Mouse (Mus musculus): ENCODE data around the gene Dhrs13. TPM values are rescaled to one million over a fixed set of nuclear protein-coding genes. Genes with fewer than 3 reads are reported as not detected.

Dhrs13 gene
- polyA plus RNA-seq (2015; fragmentation: Nextera tagmentation; extraction: Ambion mirVana) = 17.3 and 19.4 TPM in 2 replicates

GRCm38 (mm10) chr11:78031947-78032808 lies at the start of gene Dhrs13:
Dhrs13 (plus strand) TSS chr11:78032280.
- Histone ChIP-seq H3K36me3 (peaks cover 28% of the 10 kb centered on the region), H3K4me2 (peak within 1 kb of the TSS; percentile 97), H3K27ac (peak within 1 kb of the TSS; percentile 89), H3K4me1 (peaks cover 19% of the 10 kb centered on the region), H3K9me3 (no peaks in the 10 kb centered on the region), H3K4me3 (replicated peaks) (peak within 1 kb of the TSS; percentile 71), H3K27me3 (replicated peaks) (no peaks in the 10 kb centered on the region), H3K9ac (peak within 1 kb of the TSS; percentile 65)
- under 1% methylated on average over 94 of the region's 96 CpGs for WGBS
- ATAC-seq (ENCODE audit: insufficient read depth, low FRiP score, low read depth) = peak; percentile 91

GRCm38 (mm10) chr11:77982441-77982905 lies 49.6 kb upstream of the Dhrs13 start, which contains the start of gene Phf12:
Phf12 (plus strand) TSS chr11:77982754.
- Histone ChIP-seq H3K27me3 (replicated peaks) (no peaks in the 10 kb centered on the region), H3K27ac (peak within 1 kb of the TSS; percentile 98), H3K9me3 (no peaks in the 10 kb centered on the region), H3K4me2 (peak within 1 kb of the TSS; percentile 65), H3K9ac (peak within 1 kb of the TSS; percentile 97), H3K36me3 (no peaks in the 10 kb centered on the region), H3K4me1 (peaks cover 13% of the 10 kb centered on the region), H3K4me3 (replicated peaks) (peak within 1 kb of the TSS; percentile 94)
- peak; percentile 91 for ATAC-seq (ENCODE audit: insufficient read depth, low FRiP score, low read depth)
- WGBS = under 1% methylated on average over 62 of the region's 62 CpGs

DNA sequence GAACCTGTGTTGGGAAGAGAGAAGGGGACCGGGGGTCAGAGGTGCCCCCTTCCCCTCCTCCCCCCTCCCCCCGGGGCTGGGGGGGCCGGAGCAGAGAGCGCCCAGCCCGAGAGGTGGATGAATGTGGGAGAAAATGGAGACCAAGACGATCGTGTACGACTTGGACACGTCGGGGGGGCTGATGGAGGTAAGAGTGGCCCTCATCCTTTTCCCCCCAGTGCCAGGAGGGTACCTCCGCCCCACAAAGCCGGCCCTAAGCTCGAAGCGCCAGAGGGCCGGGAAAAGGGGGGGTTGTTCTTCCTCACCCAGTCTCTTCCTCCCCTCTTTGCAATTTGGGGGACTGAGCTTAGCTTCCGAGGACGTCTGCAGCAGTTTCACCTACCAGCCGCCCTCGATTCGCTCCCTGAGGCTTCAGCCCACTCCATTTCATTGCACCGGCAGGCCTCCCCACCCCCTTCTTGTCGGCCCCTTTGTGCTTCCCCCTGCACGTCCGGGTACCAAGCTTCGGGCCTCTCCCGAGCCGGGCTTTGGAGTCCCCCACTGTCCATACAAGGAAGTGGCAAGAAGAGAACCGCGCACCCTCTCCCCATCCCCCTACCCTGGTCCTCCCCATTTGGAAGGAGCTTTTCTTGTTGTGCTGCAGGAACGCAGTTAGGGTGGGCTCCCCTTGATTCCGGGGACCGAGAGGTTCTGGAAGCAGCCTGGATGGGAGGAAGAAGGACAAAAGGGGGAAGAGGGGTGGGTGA lies 48.7 kb upstream of the Dhrs13 start:
- H3K4me1 ChIP-seq = peaks cover 13% of the 10 kb centered on the region
- peak overlapping the region; percentile 95 for H3K27ac ChIP-seq
- peak overlapping the region; percentile 97 for H3K9ac ChIP-seq
- H3K27me3 ChIP-seq (replicated peaks) = no peaks in the 10 kb centered on the region
- H3K36me3 ChIP-seq = peaks cover under 1% of the 10 kb centered on the region; the same call in 1 of the 2 replicates
- WGBS = under 1% methylated on average over 30 of the region's 32 CpGs
- H3K4me3 ChIP-seq (replicated peaks) = peak overlapping the region; percentile 94
- no peak for ATAC-seq (ENCODE audit: insufficient read depth, low FRiP score, low read depth)
- peak overlapping the region; percentile 65 for H3K4me2 ChIP-seq
- no peaks in the 10 kb centered on the region for H3K9me3 ChIP-seq

GRCm38 (mm10) chr11:77983937-77984835 lies 47.9 kb upstream of the Dhrs13 start:
- Histone ChIP-seq H3K4me1 (peaks cover 13% of the 10 kb centered on the region), H3K9me3 (no peaks in the 10 kb centered on the region), H3K4me3 (replicated peaks) (peak overlapping the region; percentile 94), H3K9ac (peak overlapping the region; percentile 97), H3K27ac (peak overlapping the region; percentile 95), H3K27me3 (replicated peaks) (no peaks in the 10 kb centered on the region), H3K36me3 (peaks cover 7% of the 10 kb centered on the region; the same call in 1 of the 2 replicates), H3K4me2 (peak overlapping the region; percentile 65)
- ATAC-seq (ENCODE audit: insufficient read depth, low FRiP score, low read depth) = no peak
- 0% methylated on average over 59 of the region's 63 CpGs for WGBS

DNA sequence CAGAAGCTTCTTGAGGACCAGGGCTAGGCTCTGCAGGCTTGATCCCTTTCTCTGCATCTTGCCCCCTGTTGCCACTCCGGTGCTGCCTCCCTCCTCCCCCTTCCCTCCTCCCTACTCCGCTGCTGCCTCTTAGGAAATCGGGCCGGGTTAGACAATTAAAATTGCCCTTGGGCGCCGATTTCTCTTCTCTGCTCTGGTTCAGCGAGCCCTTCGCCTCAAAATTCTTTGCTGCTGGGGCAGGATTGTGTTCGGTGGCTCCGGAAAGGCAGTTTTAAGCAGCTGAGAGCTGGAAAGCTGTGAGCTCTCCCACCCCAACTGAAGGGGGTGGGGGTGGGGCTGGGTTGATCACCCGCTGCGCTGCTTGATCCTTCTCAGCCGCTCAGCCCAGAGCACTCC lies 47.2 kb upstream of the Dhrs13 start:
- Histone ChIP-seq H3K27me3 (replicated peaks) (no peaks in the 10 kb centered on the region), H3K9ac (peak overlapping the region; percentile 97), H3K9me3 (no peaks in the 10 kb centered on the region), H3K36me3 (peaks cover 7% of the 10 kb centered on the region; the same call in 1 of the 2 replicates), H3K27ac (peak overlapping the region; percentile 95), H3K4me3 (replicated peaks) (peak overlapping the region; percentile 94), H3K4me2 (peak overlapping the region; percentile 65), H3K4me1 (peaks cover 13% of the 10 kb centered on the region)
- no peak for ATAC-seq (ENCODE audit: insufficient read depth, low FRiP score, low read depth)
- 0% methylated on average over 13 of the region's 13 CpGs for WGBS

DNA sequence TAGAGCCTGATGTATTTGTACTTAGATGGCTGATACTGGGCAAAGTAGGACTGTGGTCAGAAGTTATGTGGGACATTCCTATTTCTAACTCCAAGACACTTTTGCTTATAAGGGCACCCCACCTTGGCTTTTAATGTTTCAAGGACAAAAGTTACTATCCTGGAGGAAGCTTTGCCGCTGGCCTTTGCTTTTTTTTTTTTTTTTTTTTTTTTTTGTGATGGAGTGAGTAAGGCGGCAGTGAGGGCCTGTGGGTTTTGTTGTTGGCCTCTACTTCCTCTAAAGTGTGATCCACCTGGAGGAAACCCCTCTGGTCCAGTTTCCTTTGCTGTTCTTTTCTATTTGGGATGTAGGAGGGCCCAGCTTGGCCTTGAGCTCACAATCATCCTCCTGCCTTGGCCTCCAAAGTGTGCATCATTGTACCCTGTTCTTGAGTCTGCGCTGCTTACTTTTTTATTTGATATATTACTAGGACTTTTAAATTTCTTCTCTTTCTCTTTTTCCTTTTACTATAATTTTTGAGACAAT lies 46.5 kb upstream of the Dhrs13 start:
- H3K9me3 ChIP-seq = no peaks in the 10 kb centered on the region
- 68% methylated on average over 3 of the region's 3 CpGs for WGBS
- no peaks in the 10 kb centered on the region for H3K27me3 ChIP-seq (replicated peaks)
- H3K27ac ChIP-seq = peak overlapping the region; percentile 95; the same call in 1 of the 2 replicates
- peak overlapping the region; percentile 97; the same call in 1 of the 2 replicates for H3K9ac ChIP-seq
- peaks cover 7% of the 10 kb centered on the region; the same call in 1 of the 2 replicates for H3K36me3 ChIP-seq
- peak overlapping the region; percentile 94 for H3K4me3 ChIP-seq (replicated peaks)
- H3K4me1 ChIP-seq = peaks cover 10% of the 10 kb centered on the region
- ATAC-seq (ENCODE audit: insufficient read depth, low FRiP score, low read depth) = no peak
- H3K4me2 ChIP-seq = peak overlapping the region; percentile 65

GRCm38 (mm10) chr11:77989071-77989690 lies 42.9 kb upstream of the Dhrs13 start:
- Histone ChIP-seq H3K9me3 (no peaks in the 10 kb centered on the region), H3K27ac (no peak overlapping the region), H3K4me2 (no peak overlapping the region), H3K27me3 (replicated peaks) (no peaks in the 10 kb centered on the region), H3K36me3 (peaks cover 10% of the 10 kb centered on the region; the same call in 1 of the 2 replicates), H3K4me3 (replicated peaks) (no peak overlapping the region), H3K9ac (no peak overlapping the region), H3K4me1 (peaks cover 9% of the 10 kb centered on the region)
- 86% methylated on average over 13 of the region's 13 CpGs for WGBS
- no peak for ATAC-seq (ENCODE audit: insufficient read depth, low FRiP score, low read depth)

DNA sequence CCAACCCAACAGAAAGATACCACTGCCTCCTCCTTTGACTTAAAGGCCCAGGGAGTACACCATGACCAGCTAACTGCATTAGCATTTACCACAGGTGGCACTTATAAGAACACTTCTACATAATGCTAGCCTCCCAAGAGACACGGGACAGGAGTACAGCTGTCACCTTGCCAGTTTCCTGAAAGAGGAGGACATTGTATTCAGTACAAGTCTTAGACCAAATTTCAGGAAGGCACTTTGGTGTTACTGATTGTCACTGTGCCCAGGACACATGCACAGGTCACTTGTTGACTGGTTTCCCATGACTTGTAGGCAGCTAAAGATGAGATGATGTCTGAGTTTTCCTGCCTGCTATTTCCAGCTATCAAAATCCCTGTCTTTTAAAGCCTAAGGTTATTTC lies 36.5 kb upstream of the Dhrs13 start:
- no peaks in the 10 kb centered on the region for H3K4me1 ChIP-seq
- no peak for ATAC-seq (ENCODE audit: insufficient read depth, low FRiP score, low read depth)
- H3K9me3 ChIP-seq = no peaks in the 10 kb centered on the region
- no peak overlapping the region for H3K4me3 ChIP-seq (replicated peaks)
- H3K36me3 ChIP-seq = 0 out of 2 replicates have a peak, but pooled peaks cover 3% of the 10 kb centered on the region
- WGBS = 69% methylated on average over 1 of the region's 1 CpGs
- no peak overlapping the region for H3K4me2 ChIP-seq
- no peak overlapping the region for H3K9ac ChIP-seq
- H3K27ac ChIP-seq = no peak overlapping the region
- H3K27me3 ChIP-seq (replicated peaks) = no peaks in the 10 kb centered on the region

- no peak overlapping the region for H3K27ac ChIP-seq
- ATAC-seq (ENCODE audit: insufficient read depth, low FRiP score, low read depth) = no peak
- H3K4me1 ChIP-seq = no peaks in the 10 kb centered on the region
- peaks cover 32% of the 10 kb centered on the region for H3K36me3 ChIP-seq
- WGBS = 94% methylated on average over 5 of the region's 5 CpGs
- no peak overlapping the region for H3K4me3 ChIP-seq (replicated peaks)
- no peak overlapping the region for H3K4me2 ChIP-seq
- H3K9ac ChIP-seq = no peak overlapping the region
- no peaks in the 10 kb centered on the region for H3K27me3 ChIP-seq (replicated peaks)
- no peaks in the 10 kb centered on the region for H3K9me3 ChIP-seq
These were observed 25.6 kb upstream of the Dhrs13 start for GRCm38 (mm10) chr11:78006446-78006845.

DNA sequence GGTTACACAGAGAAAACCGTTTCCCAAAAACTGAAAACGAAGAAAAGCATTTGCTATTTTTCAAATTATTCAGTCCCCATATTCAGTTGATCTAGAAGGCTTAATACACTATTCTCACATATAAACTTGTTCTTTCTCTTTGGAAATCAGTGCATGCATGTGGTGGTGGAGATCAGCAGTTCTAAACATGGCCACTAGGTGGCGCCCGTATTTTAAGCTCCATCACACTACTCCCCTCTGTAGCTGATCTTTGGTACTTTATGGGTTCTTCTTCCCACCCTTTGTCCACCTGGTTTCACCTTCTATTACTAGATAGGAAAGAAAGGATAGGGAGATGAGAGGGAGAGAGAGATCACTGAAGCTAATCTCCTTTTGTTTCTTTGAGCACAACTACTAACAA lies 12.4 kb upstream of the Dhrs13 start:
- H3K4me2 ChIP-seq = no peak overlapping the region
- ATAC-seq (ENCODE audit: insufficient read depth, low FRiP score, low read depth) = no peak

More for the DNA sequence above, 12.4 kb upstream of the Dhrs13 start:
- Histone ChIP-seq H3K9ac (no peak overlapping the region), H3K27ac (no peak overlapping the region), H3K4me3 (replicated peaks) (no peak overlapping the region), H3K9me3 (no peaks in the 10 kb centered on the region), H3K4me1 (no peaks in the 10 kb centered on the region), H3K36me3 (peaks cover 75% of the 10 kb centered on the region), H3K27me3 (replicated peaks) (no peaks in the 10 kb centered on the region)
- WGBS = 17% methylated on average over 4 of the region's 4 CpGs

Data from stomach, embryonic 15.5 days (tissue).